Mouse (Mus musculus) lung, postnatal 0 days (tissue): ENCODE data around the gene Pard3b. TPM values are rescaled to one million over a fixed set of nuclear protein-coding genes. Genes with fewer than 3 reads are reported as not detected.

Experiments used
- ATAC-seq: fragments of 200-750 bp; cut with Nextera tagmentation; 2 replicates; pipeline ENCODE4 v1.8.0; 2017; ENCODE audit warnings: moderate library complexity
- DNase-seq: peaks from one replicate; pipeline ENCODE4 v3.0.0-alpha.2; 2016; ENCODE audit warnings: low spot score
- H3K27ac ChIP-seq: fragments of 300-500 bp; sonication (generic); 2 replicates; pipeline ENCODE4 v1.5.1; 2014; ENCODE audit warnings: antibody characterized with exemption, mild to moderate bottlenecking, low read length, mixed read lengths
- H3K27me3 ChIP-seq: fragments of 300-500 bp; sonication (generic); replicated peaks from 2 replicates; pipeline ENCODE4 v1.6.1; 2014; ENCODE audit warnings: low read length, mixed read lengths; ENCODE audit not compliant: insufficient read depth
- H3K36me3 ChIP-seq: fragments of 300-500 bp; sonication (generic); 2 replicates; pipeline ENCODE4 v1.6.1; 2014; ENCODE audit warnings: low read length, mixed read lengths; ENCODE audit not compliant: insufficient read depth
- H3K4me1 ChIP-seq: fragments of 300-500 bp; sonication (generic); 2 replicates; pipeline ENCODE4 v1.6.1; 2014; ENCODE audit warnings: antibody characterized with exemption, low read depth, low read length, mixed read lengths; ENCODE audit not compliant: insufficient read depth
- H3K4me2 ChIP-seq: fragments of 300-500 bp; sonication (generic); replicated peaks from 2 replicates; pipeline ENCODE4 v1.6.1; 2014; ENCODE audit warnings: low read depth, mild to moderate bottlenecking, low read length, moderate library complexity, mixed read lengths
- H3K4me3 ChIP-seq: fragments of 300-500 bp; sonication (generic); 2 replicates; pipeline ENCODE4 v1.5.1; 2014; ENCODE audit warnings: low read depth, low read length
- H3K9ac ChIP-seq: fragments of 300-500 bp; sonication (generic); replicated peaks from 2 replicates; pipeline ENCODE4 v1.6.1; 2014; ENCODE audit warnings: low read depth, mild to moderate bottlenecking
- H3K9me3 ChIP-seq: fragments of 300-500 bp; sonication (generic); 2 replicates; pipeline ENCODE4 v1.6.1; 2016; ENCODE audit warnings: low read length, mixed read lengths
- CTCF ChIP-seq: IDR thresholded peaks from 2 replicates; pipeline ENCODE4 v1.5.1; 2016; ENCODE audit warnings: antibody characterized with exemption, mild to moderate bottlenecking
- EP300 ChIP-seq: IDR thresholded peaks from 2 replicates; pipeline ENCODE4 v1.6.1; 2016; ENCODE audit warnings: antibody characterized with exemption, mild to moderate bottlenecking, control low read depth
- WGBS: fragments of 180-500 bp; shearing (Covaris S2); extraction: QIAGEN DNeasy Blood & Tissue Kit; methylation state at CpG from one replicate; pipeline ENCODE4 v1.1.7; 2014; 5-methylcytosine and 5-hydroxymethylcytosine counted together
- polyA plus RNA-seq: library from polyadenylated mRNA; unstranded; fragments of >200 nt; fragmentation: Nextera tagmentation; extraction: Ambion mirVana; gene quantifications from 2 replicates; pipeline ENCODE4 v1.2.1, GENCODE M21; 2015

Gene Pard3b
- polyA plus RNA-seq, 1 experiment from 2014 or later: 19.1 TPM

DNA sequence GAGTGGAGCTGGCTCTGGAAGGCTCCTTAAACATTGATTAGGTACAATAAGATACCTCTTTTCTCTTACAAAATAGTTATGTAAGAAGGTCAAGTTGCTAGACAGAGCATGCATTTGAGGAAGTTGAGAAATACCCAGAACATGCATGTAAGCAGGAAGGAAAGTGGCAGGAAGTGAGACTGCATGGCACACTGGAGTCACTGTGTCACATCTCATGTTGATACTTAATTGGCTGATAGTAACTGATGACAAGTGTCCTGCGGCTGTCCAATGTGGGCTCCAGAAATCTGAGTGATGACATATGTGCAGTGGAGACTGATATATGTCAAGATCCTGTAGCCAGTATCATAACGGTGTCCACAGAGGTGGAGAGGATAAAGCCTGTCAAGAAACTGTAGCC, 844.4 kb downstream of the Pard3b start:
- H3K9ac ChIP-seq: no peak overlapping the region
- WGBS: 54% methylated on average over 2 of the region's 2 CpGs
- H3K27ac ChIP-seq: no peak overlapping the region
- no peaks in the 10 kb centered on the region for H3K27me3 ChIP-seq
- no peak overlapping the region for H3K4me2 ChIP-seq
- H3K4me3 ChIP-seq: no peak overlapping the region
- H3K36me3 ChIP-seq: no peaks in the 10 kb centered on the region
- no peak for ATAC-seq
- DNase-seq: peak; percentile 21
- TF ChIP-seq CTCF: no peak
- no peak for TF ChIP-seq EP300
- no peaks in the 10 kb centered on the region for H3K4me1 ChIP-seq
- no peaks in the 10 kb centered on the region for H3K9me3 ChIP-seq

- no peaks in the 10 kb centered on the region for H3K36me3 ChIP-seq
- H3K4me3 ChIP-seq: no peak overlapping the region
- ATAC-seq (no peak), DNase-seq (no peak)
- H3K9ac ChIP-seq: no peak overlapping the region
- H3K4me2 ChIP-seq: no peak overlapping the region
- H3K27ac ChIP-seq: no peak overlapping the region
- no peak for TF ChIP-seq CTCF
- no peak for TF ChIP-seq EP300
- WGBS: 66% methylated on average over 6 of the region's 6 CpGs
- no peaks in the 10 kb centered on the region for H3K9me3 ChIP-seq
- H3K27me3 ChIP-seq: no peaks in the 10 kb centered on the region
- no peaks in the 10 kb centered on the region for H3K4me1 ChIP-seq
Measured at GRCm38 (mm10) chr1:62488871-62489270, 850.2 kb downstream of the Pard3b start.

DNA sequence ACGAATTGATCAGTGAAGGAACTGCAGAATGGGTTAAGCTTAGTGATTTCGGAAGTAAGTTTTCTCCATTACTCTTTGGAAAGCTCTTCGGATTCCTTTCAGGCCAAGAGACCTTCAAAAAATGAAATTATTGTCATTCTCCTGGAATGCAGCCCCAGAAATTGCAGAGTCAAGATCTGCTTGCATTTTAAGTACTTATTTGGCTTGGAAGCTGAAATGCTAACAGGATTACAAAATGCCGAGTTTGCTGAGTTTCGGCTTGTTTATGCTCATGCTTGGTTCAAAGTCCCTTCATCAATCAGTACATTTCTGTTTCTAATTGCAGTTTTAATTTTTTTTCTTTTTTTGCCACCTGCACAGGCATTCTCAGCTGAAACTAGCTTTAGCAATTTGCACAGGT, 860.5 kb downstream of the Pard3b start:
- H3K27ac ChIP-seq: no peak overlapping the region
- no peaks in the 10 kb centered on the region for H3K36me3 ChIP-seq
- TF ChIP-seq EP300: no peak
- TF ChIP-seq CTCF: no peak
- H3K27me3 ChIP-seq: no peaks in the 10 kb centered on the region
- no peak overlapping the region for H3K4me2 ChIP-seq
- no peaks in the 10 kb centered on the region for H3K9me3 ChIP-seq
- H3K4me1 ChIP-seq: no peaks in the 10 kb centered on the region
- no peak overlapping the region for H3K4me3 ChIP-seq
- H3K9ac ChIP-seq: no peak overlapping the region
- DNase-seq: peak; percentile 51
- ATAC-seq: no peak
- WGBS: 55% methylated on average over 5 of the region's 5 CpGs

DNA sequence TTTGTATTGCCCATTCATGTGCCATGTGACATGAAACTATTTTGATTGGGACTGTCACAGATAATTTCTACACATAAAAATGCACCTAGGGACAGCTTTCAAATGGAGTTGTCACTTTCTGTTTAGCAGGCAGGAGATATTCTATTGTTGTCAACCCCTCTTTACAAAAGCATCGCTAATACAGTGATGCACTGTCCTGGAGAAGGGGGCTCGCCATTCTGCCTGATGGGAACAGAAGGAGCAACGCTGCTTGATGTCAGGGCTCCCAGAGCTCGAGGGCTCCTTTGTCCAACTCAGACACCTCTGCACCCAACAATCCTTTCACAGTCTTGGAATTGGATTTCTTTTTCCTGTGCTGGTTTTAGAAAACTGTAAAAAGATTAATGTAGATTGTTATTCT, 871.9 kb downstream of the Pard3b start:
- Histone ChIP-seq H3K4me3 (no peak overlapping the region), H3K9me3 (no peaks in the 10 kb centered on the region), H3K36me3 (no peaks in the 10 kb centered on the region), H3K27me3 (no peaks in the 10 kb centered on the region), H3K4me1 (no peaks in the 10 kb centered on the region), H3K27ac (no peak overlapping the region), H3K9ac (no peak overlapping the region), H3K4me2 (no peak overlapping the region)
- TF ChIP-seq CTCF (no peak), EP300 (no peak)
- ATAC-seq (no peak), DNase-seq (no peak)
- 82% methylated on average over 4 of the region's 4 CpGs for WGBS

GRCm38 (mm10) chr1:62511681-62512080, 873.1 kb downstream of the Pard3b start:
- Histone ChIP-seq H3K27ac (no peak overlapping the region), H3K9me3 (no peaks in the 10 kb centered on the region), H3K4me3 (no peak overlapping the region), H3K9ac (no peak overlapping the region), H3K4me2 (no peak overlapping the region), H3K4me1 (0 out of 2 replicates have a peak, but pooled peaks cover 3% of the 10 kb centered on the region), H3K27me3 (no peaks in the 10 kb centered on the region), H3K36me3 (no peaks in the 10 kb centered on the region)
- TF ChIP-seq EP300 (no peak), CTCF (no peak)
- 96% methylated on average over 3 of the region's 3 CpGs for WGBS
- no peak for DNase-seq
- no peak for ATAC-seq

- Histone ChIP-seq H3K9me3 (no peaks in the 10 kb centered on the region), H3K36me3 (no peaks in the 10 kb centered on the region), H3K27me3 (no peaks in the 10 kb centered on the region), H3K4me3 (no peak overlapping the region), H3K4me2 (no peak overlapping the region), H3K4me1 (0 out of 2 replicates have a peak, but pooled peaks cover 3% of the 10 kb centered on the region), H3K27ac (no peak overlapping the region), H3K9ac (no peak overlapping the region)
- ATAC-seq (no peak), DNase-seq (no peak)
- TF ChIP-seq EP300 (no peak), CTCF (no peak)
- 86% methylated on average over 2 of the region's 2 CpGs for WGBS
Measured at GRCm38 (mm10) chr1:62518621-62519213, 880.1 kb downstream of the Pard3b start.

DNA sequence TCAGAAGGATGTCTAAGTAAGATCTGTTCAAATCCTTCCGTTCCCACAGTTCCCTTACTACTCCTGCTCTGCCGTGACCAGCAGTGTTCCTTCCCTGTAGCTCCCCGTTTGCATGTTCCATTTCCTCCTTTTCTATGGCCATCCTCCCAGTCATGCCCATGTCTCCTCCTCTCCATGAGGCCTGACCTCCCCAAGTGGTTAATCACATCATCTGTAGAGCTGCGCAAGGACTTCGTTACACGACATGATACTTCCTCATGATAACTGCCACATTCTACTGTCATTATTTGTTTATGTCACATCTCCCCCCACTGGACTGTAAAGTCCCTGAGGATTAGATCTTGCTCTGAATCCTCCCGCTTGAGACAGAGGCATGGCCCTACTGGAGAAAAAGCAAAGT, 882.7 kb downstream of the Pard3b start:
- Histone ChIP-seq H3K36me3 (no peaks in the 10 kb centered on the region), H3K27ac (no peak overlapping the region), H3K4me1 (no peaks in the 10 kb centered on the region), H3K4me2 (no peak overlapping the region), H3K9me3 (no peaks in the 10 kb centered on the region), H3K4me3 (no peak overlapping the region), H3K27me3 (no peaks in the 10 kb centered on the region), H3K9ac (no peak overlapping the region)
- TF ChIP-seq EP300 (no peak), CTCF (0 out of 2 replicates have a peak, but pooled peaks have one; percentile 2)
- DNase-seq (peak; percentile 7), ATAC-seq (peak; percentile 25)
- WGBS: 64% methylated on average over 7 of the region's 7 CpGs
